Mouse (Mus musculus) hindbrain, embryonic 16.5 days (tissue): ENCODE results near the gene Ing4. TPM values are rescaled to one million over a fixed set of nuclear protein-coding genes. Genes with fewer than 3 reads are reported as not detected.

Experiments used
- ATAC-seq: fragments of 200-750 bp; cut with Nextera tagmentation; 2 replicates; pipeline ENCODE4 v1.8.0; 2017; ENCODE audit warnings: moderate TSS enrichment, moderate library complexity
- H3K27ac ChIP-seq: fragments of 300-500 bp; sonication (generic); 2 replicates; pipeline ENCODE4 v1.5.1; 2014; ENCODE audit warnings: low read depth, mild to moderate bottlenecking, control low read depth, low read length, moderate library complexity
- H3K27me3 ChIP-seq: fragments of 300-500 bp; sonication (generic); replicated peaks from 2 replicates; pipeline ENCODE4 v1.6.1; 2014; ENCODE audit warnings: low read length; ENCODE audit not compliant: control insufficient read depth, insufficient read depth
- H3K36me3 ChIP-seq: fragments of 300-500 bp; sonication (generic); 2 replicates; pipeline ENCODE4 v1.6.1; 2014; ENCODE audit warnings: mild to moderate bottlenecking, low read length, moderate library complexity, mixed read lengths; ENCODE audit not compliant: control insufficient read depth, insufficient read depth
- H3K4me1 ChIP-seq: fragments of 300-500 bp; sonication (generic); 2 replicates; pipeline ENCODE4 v1.6.1; 2014; ENCODE audit warnings: low read depth, low read length; ENCODE audit not compliant: control insufficient read depth, insufficient read depth
- H3K4me2 ChIP-seq: fragments of 300-500 bp; sonication (generic); 2 replicates; pipeline ENCODE4 v1.6.1; 2014; ENCODE audit warnings: mild to moderate bottlenecking, low read length, control low read depth, moderate library complexity
- H3K4me3 ChIP-seq: fragments of 300-500 bp; sonication (generic); 2 replicates; pipeline ENCODE4 v1.5.1; 2014; ENCODE audit warnings: mild to moderate bottlenecking, low read length, control low read depth, moderate library complexity
- H3K9ac ChIP-seq: fragments of 300-500 bp; sonication (generic); 2 replicates; pipeline ENCODE4 v1.6.1; 2014; ENCODE audit warnings: low read depth, mild to moderate bottlenecking, control low read depth, low read length, moderate library complexity
- H3K9me3 ChIP-seq: fragments of 300-500 bp; sonication (generic); 2 replicates; pipeline ENCODE4 v1.6.1; 2014; ENCODE audit warnings: mild to moderate bottlenecking, low read length, moderate library complexity; ENCODE audit not compliant: control insufficient read depth
- WGBS: fragments of 180-500 bp; shearing (Covaris S2); extraction: QIAGEN DNeasy Blood & Tissue Kit; methylation state at CpG from one replicate; pipeline ENCODE4 v1.1.7; 2014; 5-methylcytosine and 5-hydroxymethylcytosine counted together
- polyA plus RNA-seq: library from polyadenylated mRNA; unstranded; fragments of >200 nt; fragmentation: Nextera tagmentation; extraction: Ambion mirVana; gene quantifications from 2 replicates; pipeline ENCODE4 v1.2.1, GENCODE M21; 2015

Gene Ing4
- polyA plus RNA-seq, 1 experiment from 2014 or later, result 133 TPM

GRCm38 (mm10) chr6:125081797-125082560 is 42.4 kb downstream of the Ing4 start:
- no peaks in the 10 kb centered on the region for H3K9me3 ChIP-seq
- WGBS, result 24% methylated on average over 45 of the region's 45 CpGs

DNA sequence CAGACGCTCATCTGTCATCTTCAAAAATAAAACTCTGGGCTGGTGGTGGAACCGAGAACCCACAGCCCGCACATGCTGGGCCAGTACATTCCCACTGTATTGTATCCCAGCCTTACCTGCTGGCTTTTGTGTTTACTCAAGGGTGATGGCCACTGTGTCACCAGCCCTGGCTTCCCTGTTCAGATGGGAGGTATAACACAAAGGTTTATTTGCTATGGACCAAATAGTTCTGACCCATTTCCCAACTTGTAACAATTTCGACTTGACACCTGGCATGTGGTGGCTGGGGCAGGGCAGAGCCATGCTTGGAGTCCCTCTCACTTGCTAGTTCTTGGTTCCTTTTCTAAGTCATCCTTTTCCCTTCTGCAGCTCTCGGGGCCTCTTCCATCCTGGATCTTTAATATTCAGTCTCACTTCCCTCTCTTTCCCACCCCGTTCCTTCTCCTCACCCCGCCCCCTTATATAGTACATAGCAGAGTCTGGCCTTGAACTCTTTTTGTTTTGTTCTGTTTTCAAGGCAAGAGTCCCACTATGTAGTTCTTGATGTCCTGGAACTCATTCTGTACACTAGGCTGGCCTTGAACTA is 43.3 kb downstream of the Ing4 start:
- Histone ChIP-seq H3K4me3 (no peak overlapping the region), H3K4me1 (peaks cover 4% of the 10 kb centered on the region), H3K9me3 (no peaks in the 10 kb centered on the region), H3K4me2 (no peak overlapping the region), H3K27me3 (no peaks in the 10 kb centered on the region), H3K27ac (no peak overlapping the region), H3K9ac (no peak overlapping the region), H3K36me3 (no peaks in the 10 kb centered on the region)
- WGBS, result 85% methylated on average over 7 of the region's 7 CpGs
- no peak for ATAC-seq

More at GRCm38 (mm10) chr6:125081797-125082560, 42.4 kb downstream of the Ing4 start:
- H3K27me3 ChIP-seq, result no peaks in the 10 kb centered on the region
- H3K4me2 ChIP-seq, result peak overlapping the region; percentile 81
- no peaks in the 10 kb centered on the region for H3K36me3 ChIP-seq
- H3K9ac ChIP-seq, result peak overlapping the region; percentile 75
- peak overlapping the region; percentile 87 for H3K27ac ChIP-seq
- H3K4me1 ChIP-seq, result peaks cover 4% of the 10 kb centered on the region
- peak; percentile 92 for ATAC-seq
- peak overlapping the region; percentile 46 for H3K4me3 ChIP-seq

- Histone ChIP-seq H3K9me3 (no peaks in the 10 kb centered on the region), H3K9ac (peak overlapping the region; percentile 7), H3K4me2 (no peak overlapping the region), H3K27ac (no peak overlapping the region), H3K27me3 (no peaks in the 10 kb centered on the region), H3K4me3 (no peak overlapping the region), H3K4me1 (peaks cover 13% of the 10 kb centered on the region), H3K36me3 (no peaks in the 10 kb centered on the region)
- WGBS, result 2% methylated on average over 4 of the region's 4 CpGs
- ATAC-seq, result peak; percentile 19
Observed at GRCm38 (mm10) chr6:125084424-125084823, 44.9 kb downstream of the Ing4 start.

DNA sequence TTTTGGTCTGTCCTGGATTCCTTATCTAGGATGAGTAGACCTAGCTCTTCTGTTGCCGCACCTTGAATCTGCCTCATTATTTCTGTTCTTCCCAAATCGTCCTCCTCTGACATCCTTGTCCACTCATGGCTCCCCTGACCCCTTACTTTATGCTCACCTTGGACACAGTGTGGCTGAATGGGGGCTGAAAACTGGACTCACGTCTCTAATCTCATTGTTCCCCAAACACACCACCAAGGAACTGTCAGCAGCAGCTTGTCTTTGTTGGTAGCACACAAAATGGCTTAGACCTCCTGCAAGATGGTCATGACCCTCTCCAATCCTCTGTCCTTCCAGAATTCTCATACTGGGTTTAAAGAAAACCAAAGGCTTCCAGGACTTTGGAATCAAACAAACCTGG is 48.4 kb downstream of the Ing4 start:
- 75% methylated on average over 3 of the region's 3 CpGs for WGBS

DNA sequence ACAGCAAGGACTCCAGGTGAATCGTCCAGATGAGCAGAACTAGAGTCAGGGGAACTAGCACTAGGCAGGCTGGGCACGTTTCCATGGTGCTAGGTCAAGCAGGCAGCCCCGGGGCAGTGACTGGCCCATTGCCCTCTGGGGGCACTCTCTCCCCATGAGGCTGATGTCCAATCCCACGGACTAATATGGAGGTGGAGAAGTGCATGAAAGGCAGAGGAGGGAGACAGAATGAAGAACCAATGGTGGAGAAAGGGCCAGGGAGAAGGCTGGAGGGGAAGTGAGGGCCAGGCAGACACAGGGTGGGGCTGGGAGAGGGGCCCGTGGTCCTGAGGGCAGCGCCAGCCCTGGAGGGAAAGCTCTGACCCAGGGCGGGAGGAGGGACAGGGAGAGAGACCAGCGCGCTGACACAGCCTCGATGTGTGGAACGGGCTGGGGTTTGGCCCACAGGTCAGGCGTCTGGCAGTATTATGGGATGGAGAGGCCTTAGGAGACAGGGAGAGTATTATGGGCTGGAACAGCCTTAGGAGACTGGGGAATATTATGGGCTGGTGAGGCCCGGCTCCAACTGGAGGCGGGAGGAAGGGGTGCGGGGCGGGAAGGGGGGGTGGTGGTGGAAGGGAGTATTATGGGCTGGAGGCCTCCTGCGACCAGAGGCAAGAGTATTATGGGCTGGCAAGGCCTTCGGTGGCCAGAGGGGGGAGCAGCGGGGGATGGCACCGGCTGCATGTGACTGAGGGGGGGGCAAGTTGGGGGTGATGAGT is 49.2 kb downstream of the Ing4 start:
- H3K27me3 ChIP-seq, result no peaks in the 10 kb centered on the region
- peaks cover 23% of the 10 kb centered on the region for H3K4me1 ChIP-seq
- WGBS, result under 1% methylated on average over 20 of the region's 20 CpGs
- peak overlapping the region; percentile 60 for H3K4me2 ChIP-seq
- peak; percentile 89 for ATAC-seq
- H3K9ac ChIP-seq, result peak overlapping the region; percentile 60
- H3K36me3 ChIP-seq, result no peaks in the 10 kb centered on the region
- H3K9me3 ChIP-seq, result no peaks in the 10 kb centered on the region
- H3K4me3 ChIP-seq, result peak overlapping the region; percentile 12; the same call in 1 of the 2 replicates
- H3K27ac ChIP-seq, result peak overlapping the region; percentile 95

More for the DNA sequence above, 48.4 kb downstream of the Ing4 start:
- Histone ChIP-seq H3K4me2 (no peak overlapping the region), H3K4me1 (peaks cover 23% of the 10 kb centered on the region), H3K36me3 (no peaks in the 10 kb centered on the region), H3K4me3 (no peak overlapping the region), H3K9ac (no peak overlapping the region), H3K27me3 (no peaks in the 10 kb centered on the region), H3K9me3 (no peaks in the 10 kb centered on the region), H3K27ac (peak overlapping the region; percentile 95)
- no peak for ATAC-seq

GRCm38 (mm10) chr6:125089521-125090321 is 50.2 kb downstream of the Ing4 start:
- peak overlapping the region; percentile 60 for H3K9ac ChIP-seq
- H3K27me3 ChIP-seq, result no peaks in the 10 kb centered on the region
- peak overlapping the region; percentile 95 for H3K27ac ChIP-seq
- peaks cover 23% of the 10 kb centered on the region for H3K4me1 ChIP-seq
- H3K4me2 ChIP-seq, result peak overlapping the region; percentile 60
- no peaks in the 10 kb centered on the region for H3K9me3 ChIP-seq
- peak overlapping the region; percentile 13 for H3K4me3 ChIP-seq
- 3% methylated on average over 15 of the region's 15 CpGs for WGBS
- no peaks in the 10 kb centered on the region for H3K36me3 ChIP-seq
- peak; percentile 66 for ATAC-seq

DNA sequence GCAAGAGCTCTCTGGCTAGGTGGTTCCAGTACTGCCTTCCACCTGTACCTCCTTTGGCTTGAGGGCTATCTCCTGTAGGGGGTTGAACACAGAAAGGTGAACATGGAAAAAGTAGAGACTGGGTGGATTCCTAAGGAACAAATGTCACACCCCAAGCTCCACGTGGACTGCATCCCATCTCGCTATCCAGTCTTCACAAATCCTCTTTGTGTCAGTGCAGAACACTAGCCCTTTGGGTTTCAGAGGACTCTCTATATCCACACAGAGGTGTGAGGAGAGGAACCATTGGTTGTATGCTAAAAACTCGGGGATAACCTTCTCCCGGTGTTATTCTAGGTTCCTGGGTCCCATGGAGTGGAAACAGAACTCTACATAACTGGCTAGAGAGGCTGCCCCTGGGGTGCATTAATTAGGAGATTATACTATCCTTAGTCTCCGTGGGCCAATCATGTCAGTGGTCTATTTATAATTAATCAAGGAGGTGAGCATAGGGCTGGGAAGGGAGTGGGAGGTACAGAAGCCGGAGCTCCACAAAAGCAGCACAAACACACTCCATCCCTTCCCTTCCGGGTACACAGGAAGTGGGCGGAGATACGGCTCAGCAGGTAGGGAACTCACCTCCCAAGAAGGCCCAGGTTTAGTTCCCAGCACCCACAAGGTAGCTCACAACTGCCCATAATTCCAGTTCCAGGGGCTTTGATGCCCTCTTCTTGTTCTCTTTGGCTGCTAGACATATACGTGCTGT is 51.0 kb downstream of the Ing4 start:
- 47% methylated on average over 10 of the region's 10 CpGs for WGBS
- H3K4me2 ChIP-seq, result peak overlapping the region; percentile 60
- H3K36me3 ChIP-seq, result no peaks in the 10 kb centered on the region
- no peak overlapping the region for H3K4me3 ChIP-seq
- no peaks in the 10 kb centered on the region for H3K9me3 ChIP-seq
- peak overlapping the region; percentile 60; the same call in 1 of the 2 replicates for H3K9ac ChIP-seq
- H3K4me1 ChIP-seq, result peaks cover 24% of the 10 kb centered on the region
- no peaks in the 10 kb centered on the region for H3K27me3 ChIP-seq
- peak; percentile 3; the same call in 1 of the 2 replicates for ATAC-seq
- peak overlapping the region; percentile 95 for H3K27ac ChIP-seq

- peaks cover 28% of the 10 kb centered on the region for H3K4me1 ChIP-seq
- no peaks in the 10 kb centered on the region for H3K9me3 ChIP-seq
- 94% methylated on average over 5 of the region's 5 CpGs for WGBS
- no peak for ATAC-seq
- H3K36me3 ChIP-seq, result no peaks in the 10 kb centered on the region
- H3K27me3 ChIP-seq, result no peaks in the 10 kb centered on the region
- no peak overlapping the region for H3K4me3 ChIP-seq
- H3K27ac ChIP-seq, result no peak overlapping the region
- H3K4me2 ChIP-seq, result no peak overlapping the region
- H3K9ac ChIP-seq, result no peak overlapping the region
Observed at GRCm38 (mm10) chr6:125092372-125092771, 52.8 kb downstream of the Ing4 start.
